Mouse (Mus musculus) embryonic fibroblast, embryonic 13.5 days (primary cell): ENCODE results near the gene Syne3.

ENCODE experiments used
- CTCF ChIP-seq: IDR thresholded peaks from 2 replicates; pipeline ENCODE4 v1.5.1; 2011; ENCODE audit warnings: mild to moderate bottlenecking, control low read depth, low read length, moderate library complexity, borderline replicate concordance; ENCODE audit not compliant: insufficient read depth
- POLR2A ChIP-seq: IDR thresholded peaks from 2 replicates; pipeline ENCODE4 v1.6.1; 2011; ENCODE audit warnings: low read depth, mild to moderate bottlenecking, control low read depth, low read length, moderate library complexity

- TF ChIP-seq CTCF, result no peak
- no peak for TF ChIP-seq POLR2A
Observed at GRCm38 (mm10) chr12:104890066-104890465, 119.5 kb downstream of the Syne3 start.
